Mouse (Mus musculus): Measurements from ENCODE around the gene Gcsh. TPM values are rescaled to one million over a fixed set of nuclear protein-coding genes. Genes with fewer than 3 reads are reported as not detected.

Gcsh gene
- polyA plus RNA-seq, 1 experiment from 2014 or later = 90.2 TPM

- Histone ChIP-seq H3K27me3 (no peaks in the 10 kb centered on the region), H3K4me2 (no peak overlapping the region), H3K9ac (no peak overlapping the region), H3K36me3 (no peaks in the 10 kb centered on the region), H3K27ac (no peak overlapping the region), H3K4me3 (replicated peaks) (no peak overlapping the region), H3K4me1 (replicated peaks) (no peaks in the 10 kb centered on the region), H3K9me3 (replicated peaks) (no peaks in the 10 kb centered on the region)
- ATAC-seq (ENCODE audit: low read depth) (no peak), DNase-seq (no peak)
- WGBS (ENCODE audit: insufficient replicate concordance) = 64% methylated on average over 8 of the region's 8 CpGs
Observed at GRCm38 (mm10) chr8:117017006-117017405, 23.7 kb upstream of the Gcsh start.

DNA sequence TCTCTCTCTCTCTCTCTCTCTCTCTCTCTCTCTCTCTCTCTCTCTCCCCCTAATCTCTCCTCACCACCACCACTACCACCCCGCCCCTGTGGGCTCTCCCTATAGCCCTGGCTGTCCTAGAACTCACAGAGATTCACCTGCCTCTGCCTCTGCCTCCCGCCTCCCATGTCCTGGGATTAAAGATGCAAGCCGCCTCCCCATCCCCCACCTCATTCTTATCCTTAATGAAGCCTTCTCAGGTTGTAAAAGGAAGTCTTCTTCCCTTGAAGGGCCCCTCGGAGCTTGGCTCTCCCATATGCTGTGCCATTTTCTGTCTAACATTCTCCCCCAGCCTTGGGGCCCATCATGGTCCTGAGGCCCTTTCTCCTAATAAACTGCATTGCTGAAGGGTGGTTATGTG, 22.3 kb upstream of the Gcsh start:
- WGBS (ENCODE audit: insufficient replicate concordance) = 43% methylated on average over 4 of the region's 4 CpGs
- no peak overlapping the region for H3K4me2 ChIP-seq
- H3K9me3 ChIP-seq (replicated peaks) = no peaks in the 10 kb centered on the region
- H3K4me3 ChIP-seq (replicated peaks) = no peak overlapping the region
- ATAC-seq (ENCODE audit: low read depth) (no peak), DNase-seq (no peak)
- no peaks in the 10 kb centered on the region for H3K27me3 ChIP-seq
- H3K4me1 ChIP-seq (replicated peaks) = no peaks in the 10 kb centered on the region
- no peak overlapping the region for H3K27ac ChIP-seq
- H3K9ac ChIP-seq = no peak overlapping the region
- H3K36me3 ChIP-seq = no peaks in the 10 kb centered on the region

DNA sequence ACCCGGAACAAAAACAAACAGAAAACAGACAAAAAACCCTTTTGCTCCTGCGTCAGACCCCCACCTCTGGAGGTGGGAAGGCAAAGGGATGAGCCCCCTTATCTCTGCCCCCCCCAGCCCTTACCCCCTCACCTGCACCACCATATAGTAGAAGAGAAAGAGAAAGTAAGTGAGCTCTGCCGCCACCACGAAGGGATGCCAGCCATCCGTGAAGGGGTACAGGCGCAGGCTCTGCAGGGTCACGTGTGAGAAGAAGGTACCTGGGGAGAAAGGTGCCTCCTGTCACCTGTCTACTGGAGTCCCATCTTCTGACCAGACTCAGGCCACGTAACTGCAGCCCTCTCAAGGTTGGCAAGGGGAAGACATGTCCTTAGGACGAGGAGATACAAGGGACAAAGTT, 18.0 kb upstream of the Gcsh start:
- ATAC-seq (ENCODE audit: low read depth) (no peak), DNase-seq (no peak)
- 79% methylated on average over 9 of the region's 9 CpGs for WGBS (ENCODE audit: insufficient replicate concordance)
- no peaks in the 10 kb centered on the region for H3K27me3 ChIP-seq
- no peak overlapping the region for H3K27ac ChIP-seq
- no peaks in the 10 kb centered on the region for H3K9me3 ChIP-seq (replicated peaks)
- H3K4me3 ChIP-seq (replicated peaks) = no peak overlapping the region
- H3K4me2 ChIP-seq = no peak overlapping the region
- no peaks in the 10 kb centered on the region for H3K36me3 ChIP-seq
- no peaks in the 10 kb centered on the region for H3K4me1 ChIP-seq (replicated peaks)
- no peak overlapping the region for H3K9ac ChIP-seq

- Histone ChIP-seq H3K36me3 (peaks cover 10% of the 10 kb centered on the region), H3K27me3 (no peaks in the 10 kb centered on the region), H3K4me3 (replicated peaks) (peak overlapping the region; percentile 71), H3K9ac (no peak overlapping the region), H3K4me1 (replicated peaks) (peaks cover 33% of the 10 kb centered on the region), H3K9me3 (replicated peaks) (no peaks in the 10 kb centered on the region), H3K4me2 (peak overlapping the region; percentile 97), H3K27ac (no peak overlapping the region)
- ATAC-seq (ENCODE audit: low read depth) (no peak), DNase-seq (no peak)
- 51% methylated on average over 11 of the region's 11 CpGs for WGBS (ENCODE audit: insufficient replicate concordance)
Observed at GRCm38 (mm10) chr8:116994016-116994716, 829 bp upstream of the Gcsh start.

GRCm38 (mm10) chr8:116992176-116992971, 963 bp downstream of the Gcsh start:
- ATAC-seq (ENCODE audit: low read depth) (no peak), DNase-seq (no peak)
- Histone ChIP-seq H3K9ac (peak overlapping the region; percentile 75), H3K4me2 (peak overlapping the region; percentile 97), H3K27me3 (no peaks in the 10 kb centered on the region), H3K4me3 (replicated peaks) (peak overlapping the region; percentile 71), H3K36me3 (peaks cover 26% of the 10 kb centered on the region), H3K27ac (peak overlapping the region; percentile 72), H3K4me1 (replicated peaks) (peaks cover 33% of the 10 kb centered on the region), H3K9me3 (replicated peaks) (no peaks in the 10 kb centered on the region)
- 10% methylated on average over 23 of the region's 23 CpGs for WGBS (ENCODE audit: insufficient replicate concordance)

GRCm38 (mm10) chr8:116991241-116991640, 2.1 kb downstream of the Gcsh start:
- Histone ChIP-seq H3K9me3 (replicated peaks) (no peaks in the 10 kb centered on the region), H3K27me3 (no peaks in the 10 kb centered on the region), H3K4me2 (peak overlapping the region; percentile 97), H3K36me3 (peaks cover 36% of the 10 kb centered on the region), H3K4me3 (replicated peaks) (no peak overlapping the region), H3K9ac (no peak overlapping the region), H3K27ac (no peak overlapping the region), H3K4me1 (replicated peaks) (peaks cover 33% of the 10 kb centered on the region)
- ATAC-seq (ENCODE audit: low read depth) = no peak
- 70% methylated on average over 8 of the region's 8 CpGs for WGBS (ENCODE audit: insufficient replicate concordance)
- no peak for DNase-seq

DNA sequence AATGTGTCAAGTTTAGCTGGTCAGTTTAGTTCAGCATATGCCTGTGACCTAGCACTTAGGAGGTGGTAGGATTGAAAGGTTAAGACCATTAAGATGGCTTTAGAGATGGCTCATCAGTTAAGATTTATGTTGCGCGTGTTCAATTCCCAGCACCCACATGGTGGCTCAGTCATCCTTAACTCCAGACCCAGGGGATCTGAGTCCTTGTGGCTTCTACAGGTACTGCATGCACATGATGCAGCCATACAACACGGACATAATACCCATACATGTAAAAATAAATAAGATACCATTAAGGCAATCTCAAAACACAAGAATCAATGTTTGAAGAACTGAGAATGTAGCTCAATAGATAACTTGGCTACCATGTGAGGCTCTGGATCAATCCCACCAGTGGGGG, 3.5 kb downstream of the Gcsh start:
- ATAC-seq (ENCODE audit: low read depth) (no peak), DNase-seq (no peak)
- Histone ChIP-seq H3K4me3 (replicated peaks) (no peak overlapping the region), H3K9ac (no peak overlapping the region), H3K4me1 (replicated peaks) (peaks cover 33% of the 10 kb centered on the region), H3K27me3 (no peaks in the 10 kb centered on the region), H3K4me2 (no peak overlapping the region), H3K36me3 (peaks cover 46% of the 10 kb centered on the region), H3K27ac (no peak overlapping the region), H3K9me3 (replicated peaks) (no peaks in the 10 kb centered on the region)
- WGBS (ENCODE audit: insufficient replicate concordance) = 85% methylated on average over 3 of the region's 3 CpGs

DNA sequence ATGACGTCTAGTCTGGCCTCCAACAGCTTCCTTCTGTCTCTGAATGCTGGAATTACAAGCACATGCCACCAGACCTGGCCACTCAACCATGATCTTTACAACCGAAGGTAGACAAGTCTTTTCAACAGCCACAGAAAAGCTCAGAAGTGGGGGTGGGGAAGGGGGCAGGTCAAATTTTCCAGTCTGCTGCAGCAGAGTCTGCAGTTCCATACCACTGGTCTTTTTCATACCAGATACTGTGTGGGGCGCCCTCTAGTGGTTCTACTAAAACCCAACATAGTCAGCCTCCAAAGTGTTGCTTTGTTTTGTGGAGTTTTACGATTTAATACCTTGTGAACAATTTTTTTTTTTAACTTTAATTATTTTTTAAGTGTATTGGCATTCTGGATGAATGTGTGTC, 13.2 kb downstream of the Gcsh start:
- H3K27me3 ChIP-seq = no peaks in the 10 kb centered on the region
- no peak overlapping the region for H3K4me3 ChIP-seq (replicated peaks)
- H3K4me2 ChIP-seq = peak overlapping the region; percentile 31
- DNase-seq (peak; percentile 48), ATAC-seq (ENCODE audit: low read depth) (no peak)
- no peaks in the 10 kb centered on the region for H3K9me3 ChIP-seq (replicated peaks)
- H3K4me1 ChIP-seq (replicated peaks) = peaks cover 22% of the 10 kb centered on the region
- H3K27ac ChIP-seq = no peak overlapping the region
- no peak overlapping the region for H3K9ac ChIP-seq
- H3K36me3 ChIP-seq = peaks cover 21% of the 10 kb centered on the region
- WGBS (ENCODE audit: insufficient replicate concordance) = 18% methylated on average over 4 of the region's 4 CpGs

GRCm38 (mm10) chr8:116978631-116979256, 14.6 kb downstream of the Gcsh start, which contains the start of gene 1700030J22Rik:
1700030J22Rik (minus strand) TSS chr8:116978959.
- Histone ChIP-seq H3K9ac (peak within 1 kb of the TSS; percentile 69), H3K27ac (no peak within 1 kb of the TSS), H3K4me2 (peak within 1 kb of the TSS; percentile 88), H3K9me3 (replicated peaks) (no peaks in the 10 kb centered on the region), H3K27me3 (no peaks in the 10 kb centered on the region), H3K4me1 (replicated peaks) (peaks cover 22% of the 10 kb centered on the region), H3K4me3 (replicated peaks) (peak within 1 kb of the TSS; percentile 80), H3K36me3 (peaks cover 11% of the 10 kb centered on the region)
- DNase-seq (peak; percentile 98), ATAC-seq (ENCODE audit: low read depth) (peak; percentile 96)
- WGBS (ENCODE audit: insufficient replicate concordance) = under 1% methylated on average over 46 of the region's 46 CpGs

- H3K9ac ChIP-seq = peak overlapping the region; percentile 69
- no peak overlapping the region for H3K27ac ChIP-seq
- WGBS (ENCODE audit: insufficient replicate concordance) = 30% methylated on average over 8 of the region's 8 CpGs
- peak overlapping the region; percentile 80 for H3K4me3 ChIP-seq (replicated peaks)
- no peaks in the 10 kb centered on the region for H3K9me3 ChIP-seq (replicated peaks)
- H3K27me3 ChIP-seq = peaks cover 2% of the 10 kb centered on the region; the same call in 1 of the 2 replicates
- peak overlapping the region; percentile 88 for H3K4me2 ChIP-seq
- 0 out of 2 replicates have a peak, but pooled peaks cover 4% of the 10 kb centered on the region for H3K36me3 ChIP-seq
- DNase-seq (no peak), ATAC-seq (ENCODE audit: low read depth) (no peak)
- peaks cover 22% of the 10 kb centered on the region for H3K4me1 ChIP-seq (replicated peaks)
Observed at GRCm38 (mm10) chr8:116978052-116978451, 15.3 kb downstream of the Gcsh start.

DNA sequence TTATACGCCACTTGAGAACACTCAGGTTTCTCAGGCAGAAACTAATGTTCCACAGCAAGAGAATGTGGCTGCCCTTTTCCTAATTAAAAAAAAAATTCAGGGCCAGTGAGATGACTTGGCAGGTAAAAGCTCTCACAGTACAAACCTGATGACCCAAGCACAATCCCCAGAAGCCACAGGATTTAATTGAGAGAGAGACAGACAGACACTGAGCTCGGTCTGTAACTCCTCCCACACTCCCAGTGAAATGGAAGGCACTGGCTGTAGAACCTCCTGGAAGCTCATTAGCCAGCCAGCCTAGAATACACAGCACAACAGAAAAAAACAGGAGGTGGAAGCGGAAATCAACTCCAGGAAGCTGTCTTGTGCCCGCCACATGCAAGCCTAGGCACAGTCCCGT, 17.7 kb downstream of the Gcsh start:
- no peak overlapping the region for H3K4me3 ChIP-seq (replicated peaks)
- WGBS (ENCODE audit: insufficient replicate concordance) = 60% methylated on average over 5 of the region's 5 CpGs
- no peak overlapping the region for H3K27ac ChIP-seq
- no peaks in the 10 kb centered on the region for H3K9me3 ChIP-seq (replicated peaks)
- peaks cover 22% of the 10 kb centered on the region for H3K4me1 ChIP-seq (replicated peaks)
- no peak overlapping the region for H3K4me2 ChIP-seq
- no peak overlapping the region for H3K9ac ChIP-seq
- DNase-seq = no peak
- no peaks in the 10 kb centered on the region for H3K36me3 ChIP-seq
- no peak for ATAC-seq (ENCODE audit: low read depth)
- peaks cover 4% of the 10 kb centered on the region; the same call in 1 of the 2 replicates for H3K27me3 ChIP-seq

Measured in liver, embryonic 13.5 days (tissue).